Mouse (Mus musculus): ENCODE data around the gene Polr2l.

DNA sequence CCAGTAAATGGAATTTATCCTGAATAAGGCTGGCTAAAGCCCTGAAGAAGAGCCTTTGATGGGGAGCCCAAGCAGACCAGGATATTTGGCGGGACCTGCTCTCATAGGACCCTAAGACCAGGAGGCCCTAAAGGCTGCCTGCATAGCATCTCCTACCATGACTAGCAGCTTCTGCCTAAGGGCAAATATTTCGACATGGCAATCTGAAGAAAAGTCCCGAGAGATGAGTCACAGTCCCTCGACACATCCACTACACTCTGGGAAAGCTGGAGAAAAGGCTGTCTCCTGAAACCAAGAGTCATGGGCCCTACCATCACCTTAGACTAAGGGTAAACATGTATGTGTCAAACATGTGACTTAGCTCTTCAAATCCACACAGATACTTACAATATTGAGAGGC is 49.3 kb upstream of the Polr2l start:
- TF ChIP-seq CTCF (IDR thresholded peaks at IDR 0.05; ENCODE audit: borderline replicate concordance, control insufficient read depth, extremely low read depth, insufficient read depth, low read length, poor library complexity) (no peak), POLR2A (IDR thresholded peaks at IDR 0.05; ENCODE audit: control insufficient read depth, extremely low read depth, insufficient read depth, low read length, poor library complexity) (no peak)

Measured in thymus, adult 2 months (tissue).